Mouse (Mus musculus) gastrocnemius, adult 8-10 months (tissue): ENCODE measurements around the gene Ybx1. TPM values are rescaled to one million over a fixed set of nuclear protein-coding genes. Genes with fewer than 3 reads are reported as not detected.
A peak's percentile ranks its signal among the peaks of the same experiment; 100 is the strongest.

Source experiments
- DNase-seq, 2 experiments: peaks; one replicate each; pipeline ENCODE4 v3.0.0; 2022; ENCODE audit warnings: low spot score in 2 of 2
- total RNA-seq, 4 experiments: library from RNA; stranded (reverse); gene quantifications; 2 replicates each; pipeline ENCODE4 v1.2.4; 2022

The Ybx1 gene
- total RNA-seq, 4 experiments from 2014 or later = 604 to 694 (median 660) TPM

DNA sequence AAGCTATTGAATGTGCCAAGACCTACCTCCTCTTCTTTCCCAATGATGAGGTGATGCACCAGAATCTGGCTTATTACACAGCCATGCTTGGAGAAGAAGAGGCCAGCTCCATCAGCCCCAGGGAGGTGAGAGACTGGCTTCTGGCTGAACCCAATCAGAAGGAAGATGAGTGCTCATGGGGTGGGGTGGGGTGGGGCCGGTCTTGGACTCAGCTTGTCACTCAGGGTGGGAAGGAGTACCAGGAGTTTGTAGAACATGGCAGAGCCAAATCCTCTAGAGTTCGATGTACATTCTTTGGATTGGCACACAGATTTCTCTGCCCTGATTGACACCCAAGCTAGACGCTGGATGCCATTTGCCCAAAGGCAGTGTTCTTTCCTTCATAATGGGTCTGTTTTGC is 55.7 kb downstream of the Ybx1 start:
- no peak for DNase-seq

DNA sequence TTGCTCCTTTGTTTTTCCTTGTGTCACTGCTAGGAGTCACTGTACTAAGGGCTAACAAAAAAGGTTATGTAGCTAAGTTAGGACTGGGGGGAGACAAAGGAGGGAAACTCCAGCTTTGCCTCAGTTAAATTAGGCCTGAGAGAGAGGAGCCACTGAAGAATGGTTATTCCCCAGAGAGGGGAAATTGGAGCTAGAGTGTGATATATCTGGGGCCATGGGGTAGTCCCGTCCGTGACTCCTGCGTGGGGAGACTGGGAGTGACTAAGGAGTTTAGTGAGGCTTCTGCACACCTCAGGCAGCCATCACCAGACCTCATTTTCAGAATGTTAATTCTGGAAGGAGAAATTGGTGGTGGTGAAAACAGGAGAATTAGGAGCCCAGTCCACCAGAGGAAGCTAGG is 60.1 kb downstream of the Ybx1 start:
- DNase-seq = no peak

DNA sequence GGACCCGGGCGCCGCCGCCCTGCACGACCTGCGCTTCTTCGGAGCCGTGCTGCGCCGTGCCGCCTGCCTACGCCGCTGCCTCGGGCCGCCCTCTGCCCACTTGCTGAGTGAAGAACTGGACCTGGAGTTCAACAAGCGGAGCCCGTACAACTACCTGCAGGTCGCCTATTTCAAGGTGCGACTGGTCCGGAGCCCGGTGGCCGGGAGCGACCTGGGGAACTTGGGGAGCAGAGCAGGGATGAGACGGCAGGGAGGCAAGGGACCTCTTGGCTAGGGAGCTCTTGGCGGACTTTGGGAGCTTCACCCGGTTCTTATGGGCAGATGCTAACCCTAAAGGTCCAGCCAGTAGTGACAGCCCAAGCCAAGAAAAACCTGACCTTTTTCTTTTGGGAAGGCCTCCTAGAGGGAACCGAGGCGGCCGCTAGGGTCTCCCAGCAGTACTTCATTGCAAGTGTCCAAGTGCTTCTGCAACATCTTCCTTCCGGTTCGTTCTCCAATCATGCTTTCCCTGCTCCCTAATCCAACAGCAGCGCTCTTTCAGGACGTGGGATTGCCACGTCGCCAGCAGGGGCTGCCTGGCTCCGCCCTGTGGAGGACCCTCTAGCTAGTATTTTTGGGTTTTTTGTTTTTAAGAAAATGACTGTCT is 61.0 kb downstream of the Ybx1 start:
- peak in 1 of 2 experiments; percentile 12 for DNase-seq

DNA sequence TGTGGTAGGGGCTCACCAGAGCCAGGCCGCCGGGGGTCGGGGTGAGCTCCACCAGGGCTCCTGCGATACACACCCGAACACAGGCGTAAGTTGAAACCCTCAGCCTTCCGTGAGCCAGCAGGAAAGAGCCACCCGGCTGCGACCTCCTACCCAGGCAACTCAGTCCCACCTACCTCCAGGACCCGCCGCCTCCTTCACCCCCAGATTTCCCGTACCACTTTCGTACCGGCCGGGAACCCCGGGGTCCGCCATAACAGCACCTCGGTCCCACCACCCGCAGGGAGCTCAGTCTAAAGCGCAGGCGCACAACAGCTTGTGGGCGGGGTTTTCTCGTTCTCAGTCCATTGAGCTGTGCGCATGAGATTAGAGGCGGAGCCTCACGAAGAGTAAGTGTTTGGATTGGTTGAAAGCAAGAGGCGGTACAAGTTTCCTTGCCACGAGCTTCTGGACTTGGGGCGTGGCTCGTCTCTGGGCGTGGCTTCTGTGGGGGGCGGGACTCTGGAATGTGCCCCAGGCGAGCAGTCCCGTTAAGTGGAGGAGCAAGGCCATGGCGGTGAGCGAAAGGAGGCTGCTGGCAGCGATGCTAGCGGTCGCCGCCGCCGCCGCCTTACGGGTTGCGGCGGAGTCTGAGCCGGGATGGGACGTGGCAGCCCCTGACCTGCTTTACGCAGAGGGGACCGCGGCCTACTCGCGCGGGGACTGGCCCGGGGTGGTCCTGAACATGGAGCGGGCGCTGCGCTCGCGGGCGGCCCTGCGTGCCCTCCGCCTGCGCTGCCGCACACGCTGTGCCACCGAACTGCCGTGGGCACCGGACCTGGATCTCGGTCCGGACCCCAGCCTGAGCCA is 61.8 kb downstream of the Ybx1 start, which contains the start of the genes AU022252 and P3h1:
Gene AU022252, minus strand, starts transcription at position 303 of the 846 bp plus-strand sequence.
Gene P3h1, plus strand, starts transcription at position 506 of the 846 bp plus-strand sequence.
- peak; percentile 97 to 98 for DNase-seq

Other genes starting within 250 kb of the Ybx1 start
- 1 to 10 TPM; 4.6 to 9.8 (median 5.3) TPM for gene Slc2a1, start 185.9 kb downstream of the Ybx1 start, total RNA-seq
- gene Zfp691, start 120.4 kb downstream of the Ybx1 start, total RNA-seq = 10 to 100 TPM; 15.2 to 18.5 (median 16.8) TPM
- not detected for gene Ermap, start 104.6 kb downstream of the Ybx1 start, total RNA-seq
- 10 to 100 TPM in 2 of 4 experiments, 1 to 10 TPM in 2; 8.7 to 12.2 (median 10.1) TPM for gene Svbp, start 99.3 kb downstream of the Ybx1 start, total RNA-seq
- gene Tmem269, start 76.4 kb downstream of the Ybx1 start, total RNA-seq = under 1 TPM in 1 of 4 experiments, not detected in 3; 0.24 TPM
- 10 to 100 TPM; 29.7 to 35.6 (median 31.5) TPM for gene AU022252, start 61.9 kb downstream of the Ybx1 start, total RNA-seq
- gene P3h1, start 61.7 kb downstream of the Ybx1 start, total RNA-seq = 10 to 100 TPM; 10.6 to 12.0 (median 11.1) TPM
- 1 to 10 TPM in 2 of 4 experiments, under 1 TPM in 2; 0.46 to 1.1 (median 0.95) TPM for gene Cldn19, start 39.2 kb downstream of the Ybx1 start, total RNA-seq
- gene Ppih, start 25.9 kb upstream of the Ybx1 start, total RNA-seq = 10 to 100 TPM in 1 of 4 experiments, 1 to 10 TPM in 3; 6.3 to 10.0 (median 7.4) TPM
- under 1 TPM in 1 of 4 experiments, not detected in 3; 0.29 TPM for gene Ccdc30, start 120.9 kb upstream of the Ybx1 start, total RNA-seq
- 1 to 10 TPM; 3.7 to 6.7 (median 4.8) TPM for gene Ppcs, start 127.8 kb upstream of the Ybx1 start, total RNA-seq
- not detected for gene Zmynd12, start 128.2 kb upstream of the Ybx1 start, total RNA-seq
- not detected for gene Rimkla, start 198.0 kb upstream of the Ybx1 start, total RNA-seq
- gene Foxj3, start 242.4 kb upstream of the Ybx1 start, total RNA-seq = 10 to 100 TPM; 30.0 to 33.6 (median 31.3) TPM
- gene Frg2f1, start 244.9 kb upstream of the Ybx1 start, total RNA-seq = 1 to 10 TPM; 3.6 to 4.9 (median 4.4) TPM